Mouse (Mus musculus) liver, adult 2 months (tissue): Measurements from ENCODE around the gene Gm49378. TPM values are rescaled to one million over a fixed set of nuclear protein-coding genes. Genes with fewer than 3 reads are reported as not detected.

Experiments
- DNase-seq: peaks from one replicate; pipeline ENCODE4 v3.0.0-alpha.2; 2011; ENCODE audit warnings: low read depth, low spot score; ENCODE audit errors: extremely low read depth
- H3K27ac ChIP-seq: fragments of 200-500 bp; replicated peaks from 2 replicates; pipeline ENCODE4 v1.5.1; 2012; ENCODE audit warnings: low read depth, mild to moderate bottlenecking, control low read depth, inconsistent platforms, low read length; ENCODE audit not compliant: insufficient read depth
- H3K27me3 ChIP-seq: fragments of 200-500 bp; 2 replicates; pipeline ENCODE4 v1.6.1; 2012; ENCODE audit warnings: mild to moderate bottlenecking, moderate library complexity, low read length, inconsistent platforms; ENCODE audit not compliant: control insufficient read depth, insufficient read depth
- H3K36me3 ChIP-seq: fragments of 200-500 bp; 2 replicates; pipeline ENCODE4 v1.6.1; 2012; ENCODE audit warnings: low read length, inconsistent platforms; ENCODE audit not compliant: control insufficient read depth, insufficient read depth
- H3K4me1 ChIP-seq: fragments of 200-500 bp; 2 replicates; pipeline ENCODE4 v1.6.1; 2011; ENCODE audit warnings: low read length; ENCODE audit not compliant: control insufficient read depth, insufficient read depth
- H3K4me3 ChIP-seq: fragments of 200-500 bp; 2 replicates; pipeline ENCODE4 v1.5.1; 2011; ENCODE audit warnings: low read depth, mild to moderate bottlenecking, control low read depth, low read length, moderate library complexity; ENCODE audit not compliant: insufficient read depth
- H3K79me2 ChIP-seq: fragments of 200-500 bp; 2 replicates; pipeline ENCODE4 v1.6.1; 2012; ENCODE audit warnings: inconsistent platforms, mild to moderate bottlenecking, low read length, moderate library complexity; ENCODE audit not compliant: control insufficient read depth, insufficient read depth
- H3K9ac ChIP-seq: fragments of 200-500 bp; 2 replicates; pipeline ENCODE4 v1.6.1; 2012; ENCODE audit warnings: low read depth, mild to moderate bottlenecking, control low read depth, inconsistent platforms, low read length
- CTCF ChIP-seq: fragments of 200-500 bp; IDR thresholded peaks from 2 replicates; pipeline ENCODE4 v1.5.1; 2011; ENCODE audit warnings: low read depth, low read length, control low read depth
- POLR2A ChIP-seq: fragments of 200-500 bp; IDR thresholded peaks from 2 replicates; pipeline ENCODE4 v1.6.1; 2011; ENCODE audit warnings: low read length, control low read depth; ENCODE audit not compliant: insufficient read depth; ENCODE audit errors: extremely low read depth
- WGBS: fragments of 180-500 bp; shearing (Covaris S2); methylation state at CpG from one replicate; pipeline ENCODE4 v1.1.7; 2018; 5-methylcytosine and 5-hydroxymethylcytosine counted together
- polyA plus RNA-seq: library from polyadenylated mRNA; depleted of rRNA; stranded (reverse); fragments of >200 nt; gene quantifications from 2 replicates; pipeline ENCODE4 v1.2.3, GENCODE M21; 2012
- total RNA-seq: library from RNA; depleted of rRNA; stranded (reverse); fragments of >200 nt; gene quantifications from 2 replicates; pipeline ENCODE4 v1.2.3, GENCODE M21; 2014

Gm49378 gene
- total and polyA plus RNA-seq, 2 experiments, result 2.1 to 7.9 TPM

DNA sequence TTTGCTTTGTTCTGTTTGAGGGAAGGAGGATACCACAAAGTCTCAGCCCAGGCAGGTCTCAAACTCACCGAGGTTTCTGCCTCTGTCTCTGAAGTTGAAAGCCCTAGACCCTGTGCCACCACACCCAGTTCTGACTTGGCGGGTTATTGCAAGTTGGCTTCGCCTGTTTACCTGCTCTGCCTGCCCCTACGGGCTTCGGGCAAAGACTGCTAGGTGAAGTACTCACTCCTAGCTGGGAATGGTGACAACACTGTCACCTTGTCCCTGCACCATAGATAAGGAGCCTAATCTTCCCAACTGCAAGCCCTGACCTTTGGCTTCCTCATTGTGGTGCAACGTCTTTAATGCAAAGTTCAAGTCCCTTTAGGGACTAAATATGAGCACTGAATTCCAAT is 52.1 kb downstream of the Gm49378 start:
- peaks cover 8% of the 10 kb centered on the region for H3K4me1 ChIP-seq
- H3K4me3 ChIP-seq, result no peak overlapping the region
- peak overlapping the region; percentile 52 for H3K27ac ChIP-seq
- no peak overlapping the region for H3K9ac ChIP-seq
- H3K79me2 ChIP-seq, result no peaks in the 10 kb centered on the region; the same call in 1 of the 2 replicates
- no peaks in the 10 kb centered on the region for H3K27me3 ChIP-seq
- peak; percentile 91 for DNase-seq
- TF ChIP-seq POLR2A (no peak), CTCF (no peak)
- peaks cover 13% of the 10 kb centered on the region for H3K36me3 ChIP-seq
- 15% methylated on average over 6 of the region's 6 CpGs for WGBS

DNA sequence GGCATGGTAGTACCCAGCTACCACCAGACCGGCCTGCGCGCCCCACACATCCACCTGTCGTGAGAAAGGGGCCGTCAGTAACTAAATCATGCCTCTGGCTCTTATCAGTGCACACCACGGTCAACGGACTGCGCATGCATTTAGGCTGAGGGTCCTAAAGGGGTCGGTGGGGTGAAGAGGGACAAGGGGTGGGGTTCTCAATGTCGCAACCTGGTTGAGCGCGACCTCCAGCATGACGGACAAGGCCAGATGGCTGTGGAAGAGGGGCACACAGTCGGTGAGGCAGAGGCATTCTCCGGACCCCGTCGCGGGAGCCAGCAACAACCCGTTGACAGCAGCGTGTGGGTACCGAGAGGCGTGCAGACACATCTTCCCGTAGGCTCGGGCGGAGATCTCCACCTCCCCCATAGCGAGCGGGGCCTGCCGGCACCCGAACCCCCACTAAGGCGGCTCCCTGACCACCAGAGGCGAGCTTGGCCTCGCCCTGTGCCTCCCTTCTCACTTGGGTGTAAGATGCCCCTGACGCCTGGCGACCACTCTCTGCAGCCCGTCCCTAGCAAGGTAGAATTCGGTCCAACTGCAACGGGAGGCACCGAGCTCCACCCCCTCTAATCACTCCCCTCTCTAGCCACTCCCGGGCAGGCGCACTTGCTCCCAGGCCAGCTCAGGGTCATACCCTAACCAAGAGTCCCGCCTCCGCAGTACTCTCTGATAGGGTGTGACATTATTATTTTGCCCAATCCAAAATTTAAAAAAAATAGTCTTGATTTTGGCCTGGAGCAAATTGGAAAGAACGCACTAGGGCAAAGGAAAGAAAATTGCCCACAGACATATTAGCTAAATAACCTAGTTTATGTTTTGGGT is 52.8 kb downstream of the Gm49378 start, which contains the start of gene Emc9:
TSS of gene Emc9 (minus strand) at position 601 of the 864 bp plus-strand sequence.
- Histone ChIP-seq H3K4me1 (peaks cover 8% of the 10 kb centered on the region), H3K79me2 (peaks cover 5% of the 10 kb centered on the region; the same call in 1 of the 2 replicates), H3K9ac (peak within 1 kb of the TSS; percentile 80), H3K4me3 (peak within 1 kb of the TSS; percentile 81), H3K36me3 (peaks cover 16% of the 10 kb centered on the region), H3K27me3 (no peaks in the 10 kb centered on the region), H3K27ac (peak within 1 kb of the TSS; percentile 62)
- peak; percentile 89 for DNase-seq
- 2% methylated on average over 43 of the region's 43 CpGs for WGBS
- peak; percentile 42; the same call in 1 of the 2 replicates for TF ChIP-seq POLR2A
- TF ChIP-seq CTCF, result no peak

GRCm38 (mm10) chr14:55584303-55584701 is 53.4 kb downstream of the Gm49378 start:
- H3K79me2 ChIP-seq, result peaks cover 6% of the 10 kb centered on the region; the same call in 1 of the 2 replicates
- no peaks in the 10 kb centered on the region for H3K27me3 ChIP-seq
- H3K4me1 ChIP-seq, result peaks cover 8% of the 10 kb centered on the region
- WGBS, result 32% methylated on average over 5 of the region's 5 CpGs
- no peak for TF ChIP-seq POLR2A
- no peak for TF ChIP-seq CTCF
- peak overlapping the region; percentile 80 for H3K9ac ChIP-seq
- H3K27ac ChIP-seq, result peak overlapping the region; percentile 62
- H3K4me3 ChIP-seq, result peak overlapping the region; percentile 81
- peak; percentile 61 for DNase-seq
- peaks cover 16% of the 10 kb centered on the region for H3K36me3 ChIP-seq

- Histone ChIP-seq H3K4me1 (peaks cover 9% of the 10 kb centered on the region), H3K27ac (no peak overlapping the region), H3K36me3 (peaks cover 12% of the 10 kb centered on the region; the same call in 1 of the 2 replicates), H3K79me2 (0 out of 2 replicates have a peak, but pooled peaks cover 6% of the 10 kb centered on the region), H3K9ac (no peak overlapping the region), H3K27me3 (no peaks in the 10 kb centered on the region), H3K4me3 (no peak overlapping the region)
- no peak for TF ChIP-seq POLR2A
- peak; percentile 72 for TF ChIP-seq CTCF
- DNase-seq, result no peak
- 76% methylated on average over 9 of the region's 9 CpGs for WGBS
Observed at GRCm38 (mm10) chr14:55581981-55582681, 55.6 kb downstream of the Gm49378 start.

DNA sequence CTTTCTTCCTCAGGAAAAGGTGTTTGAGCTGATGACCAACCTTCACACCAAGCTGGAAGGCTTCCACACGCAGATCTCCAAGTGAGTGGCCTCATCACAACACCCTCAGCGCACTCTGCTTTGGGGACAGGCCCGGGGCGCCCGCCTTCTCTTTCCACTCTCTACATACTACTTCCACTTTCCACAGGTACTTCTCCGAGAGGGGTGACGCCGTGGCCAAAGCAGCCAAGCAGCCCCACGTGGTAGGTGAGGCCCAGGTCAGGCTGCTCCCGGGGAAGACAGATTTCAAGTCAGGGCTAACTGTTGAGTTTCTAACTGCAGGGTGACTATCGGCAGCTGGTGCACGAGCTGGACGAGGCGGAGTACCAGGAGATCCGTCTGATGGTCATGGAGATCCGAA is 57.0 kb downstream of the Gm49378 start:
- Histone ChIP-seq H3K9ac (no peak overlapping the region), H3K27me3 (no peaks in the 10 kb centered on the region), H3K27ac (no peak overlapping the region), H3K79me2 (0 out of 2 replicates have a peak, but pooled peaks cover 9% of the 10 kb centered on the region), H3K4me3 (no peak overlapping the region), H3K36me3 (peaks cover 10% of the 10 kb centered on the region; the same call in 1 of the 2 replicates), H3K4me1 (peaks cover 4% of the 10 kb centered on the region)
- DNase-seq, result no peak
- 94% methylated on average over 16 of the region's 16 CpGs for WGBS
- TF ChIP-seq CTCF, result no peak
- TF ChIP-seq POLR2A, result no peak
